Mouse (Mus musculus): Measurements from ENCODE around the gene Dnah7b.

DNA sequence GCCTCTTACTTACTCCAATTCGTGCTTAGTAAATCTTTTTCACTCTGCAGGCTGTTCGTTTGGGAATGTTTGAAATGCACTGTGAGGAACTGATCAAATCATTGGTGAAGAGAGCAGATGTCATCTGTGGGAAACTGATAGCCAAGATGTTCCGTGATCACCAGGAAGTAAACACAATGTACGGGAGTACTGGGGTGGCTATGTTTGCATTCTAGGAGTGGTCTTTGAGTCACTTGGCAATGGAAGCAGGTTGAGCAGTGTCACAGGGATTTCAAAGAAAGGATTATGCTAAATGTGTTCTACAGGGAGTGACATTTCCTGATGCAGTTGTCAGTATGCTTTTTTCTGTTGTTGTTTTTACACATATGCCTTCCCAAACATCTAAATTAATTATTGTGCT lies 61.9 kb downstream of the Dnah7b start:
- TF ChIP-seq CTCF (IDR thresholded peaks at IDR 0.05; ENCODE audit: low read depth) (no peak), EP300 (IDR thresholded peaks at IDR 0.05; ENCODE audit: low read depth) (no peak)
